Mouse (Mus musculus): ENCODE measurements around the gene Mical3. TPM values are rescaled to one million over a fixed set of nuclear protein-coding genes. Genes with fewer than 3 reads are reported as not detected.
A peak's percentile ranks its signal among the peaks of the same experiment; 100 is the strongest.

Mical3 gene
- polyA plus RNA-seq, 1 experiment from 2014 or later: 51.7 TPM

DNA sequence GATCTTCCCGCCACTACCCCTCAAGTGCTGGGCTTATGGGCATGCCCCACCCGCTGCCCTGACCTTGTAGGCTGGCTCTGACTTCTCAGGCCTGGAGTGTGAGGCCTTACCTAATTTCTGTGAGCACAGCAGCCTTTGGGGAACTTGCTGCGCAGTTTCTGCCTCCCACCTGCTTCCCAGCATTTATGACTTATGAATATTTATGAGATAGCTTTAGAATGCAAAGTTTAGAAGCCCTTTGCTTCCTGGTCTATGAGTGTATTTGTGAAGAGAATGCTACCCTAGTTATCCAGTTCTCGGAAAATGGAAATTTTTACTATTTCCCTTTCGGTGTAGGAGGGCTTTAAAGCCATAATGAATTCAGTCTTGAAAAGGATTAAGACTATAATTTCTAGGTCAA is 2.1 kb downstream of the Mical3 start:
- H3K36me3 ChIP-seq (ENCODE audit: control insufficient read depth, insufficient read depth, low read length): no peaks in the 10 kb centered on the region
- ATAC-seq (ENCODE audit: low FRiP score, low TSS enrichment) (no peak), DNase-seq (peak; percentile 43)
- H3K9ac ChIP-seq (replicated peaks; ENCODE audit: low read length): no peak overlapping the region; the same call in none of the 2 replicates
- WGBS: 63% methylated on average over 5 of the region's 5 CpGs
- H3K4me1 ChIP-seq (ENCODE audit: control insufficient read depth, insufficient read depth, low read length): peaks cover 22% of the 10 kb centered on the region
- peak overlapping the region; percentile 64 for H3K4me2 ChIP-seq (ENCODE audit: low read length)
- H3K4me3 ChIP-seq (replicated peaks; ENCODE audit: low read depth, low read length): peak overlapping the region; percentile 48
- H3K27ac ChIP-seq (replicated peaks; ENCODE audit: low read depth, low read length): peak overlapping the region; percentile 90; the same call in 1 of the 2 replicates
- H3K9me3 ChIP-seq (ENCODE audit: control insufficient read depth, low read length): no peaks in the 10 kb centered on the region
- no peaks in the 10 kb centered on the region for H3K27me3 ChIP-seq (ENCODE audit: control insufficient read depth, insufficient read depth, low read length)

DNA sequence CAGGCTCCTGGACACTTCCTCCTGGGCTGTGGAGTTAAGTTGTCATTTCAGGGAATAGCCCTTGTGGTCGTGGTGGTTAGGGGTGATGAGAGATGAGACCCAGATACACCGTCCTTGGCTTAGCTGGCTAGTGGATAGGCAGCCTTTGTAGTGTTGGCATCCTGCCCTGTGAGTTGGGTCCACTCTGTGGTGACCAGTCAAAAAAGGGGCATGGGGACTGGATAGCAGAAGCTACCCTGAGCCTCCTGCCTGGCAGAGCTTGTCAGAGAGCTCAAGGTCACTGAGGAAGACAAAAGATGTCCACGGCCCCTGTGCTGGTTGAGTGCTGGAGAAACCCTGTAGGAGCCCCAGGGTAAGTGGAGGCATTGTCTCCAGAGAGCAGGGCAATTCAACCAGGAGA is 3.1 kb downstream of the Mical3 start:
- H3K9ac ChIP-seq (replicated peaks; ENCODE audit: low read length): no peak overlapping the region; the same call in 1 of the 2 replicates
- H3K4me2 ChIP-seq (ENCODE audit: low read length): peak overlapping the region; percentile 64

DNA sequence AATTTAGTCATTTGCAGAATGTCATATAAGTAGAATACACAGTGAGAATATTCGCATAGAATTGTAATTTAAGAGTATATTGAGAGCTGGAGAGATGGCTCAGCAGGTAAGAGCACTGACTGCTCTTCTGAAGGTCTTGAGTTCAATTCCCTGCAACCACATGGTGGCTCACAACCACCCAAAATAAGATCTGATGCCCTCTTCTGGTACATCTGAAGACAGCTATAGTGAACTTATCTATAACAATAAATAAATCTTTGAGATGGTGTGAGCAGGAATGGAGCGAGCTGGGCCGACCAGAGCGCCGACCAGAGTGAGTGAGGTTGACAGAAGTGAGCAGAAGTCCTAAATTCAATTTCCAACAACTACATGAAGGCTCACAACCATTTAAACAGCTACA is 4.6 kb downstream of the Mical3 start:
- Histone ChIP-seq H3K4me3 (replicated peaks; ENCODE audit: low read depth, low read length) (no peak overlapping the region), H3K9ac (replicated peaks; ENCODE audit: low read length) (no peak overlapping the region), H3K36me3 (ENCODE audit: control insufficient read depth, insufficient read depth, low read length) (no peaks in the 10 kb centered on the region), H3K9me3 (ENCODE audit: control insufficient read depth, low read length) (no peaks in the 10 kb centered on the region), H3K4me2 (ENCODE audit: low read length) (no peak overlapping the region), H3K27ac (replicated peaks; ENCODE audit: low read depth, low read length) (no peak overlapping the region), H3K27me3 (ENCODE audit: control insufficient read depth, insufficient read depth, low read length) (no peaks in the 10 kb centered on the region), H3K4me1 (ENCODE audit: control insufficient read depth, insufficient read depth, low read length) (peaks cover 20% of the 10 kb centered on the region)
- ATAC-seq (ENCODE audit: low FRiP score, low TSS enrichment) (no peak), DNase-seq (no peak)
- WGBS: 94% methylated on average over 5 of the region's 5 CpGs

More for the DNA sequence above, 3.1 kb downstream of the Mical3 start:
- WGBS: 56% methylated on average over 3 of the region's 3 CpGs
- no peak overlapping the region for H3K27ac ChIP-seq (replicated peaks; ENCODE audit: low read depth, low read length)
- ATAC-seq (ENCODE audit: low FRiP score, low TSS enrichment): no peak
- no peak for DNase-seq
- H3K4me3 ChIP-seq (replicated peaks; ENCODE audit: low read depth, low read length): no peak overlapping the region
- no peaks in the 10 kb centered on the region for H3K27me3 ChIP-seq (ENCODE audit: control insufficient read depth, insufficient read depth, low read length)
- peaks cover 22% of the 10 kb centered on the region for H3K4me1 ChIP-seq (ENCODE audit: control insufficient read depth, insufficient read depth, low read length)
- H3K36me3 ChIP-seq (ENCODE audit: control insufficient read depth, insufficient read depth, low read length): no peaks in the 10 kb centered on the region
- H3K9me3 ChIP-seq (ENCODE audit: control insufficient read depth, low read length): no peaks in the 10 kb centered on the region

DNA sequence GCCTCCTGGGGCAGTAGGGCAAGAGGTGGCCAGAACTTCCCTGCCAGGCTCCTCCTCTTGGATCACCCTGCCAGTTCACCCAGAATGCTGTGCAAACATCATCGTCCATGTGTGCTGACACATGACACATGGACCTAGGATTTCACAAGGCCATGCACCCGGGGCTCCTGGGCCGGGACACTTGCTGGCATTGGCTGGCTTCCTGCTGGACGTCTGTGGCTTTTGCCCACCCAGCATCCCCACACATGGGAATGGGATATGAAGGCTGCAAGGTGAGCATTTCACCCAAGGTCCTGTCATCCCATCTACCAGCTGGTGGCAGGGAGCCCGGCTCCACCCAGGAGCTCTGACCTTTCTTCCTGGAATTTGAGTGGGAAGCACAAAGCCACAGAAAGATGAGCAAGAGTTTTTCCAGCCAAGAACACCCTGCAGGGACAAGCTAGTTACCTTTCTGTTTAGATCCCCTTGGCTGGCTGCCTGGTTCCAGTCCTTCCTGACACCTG is 8.0 kb downstream of the Mical3 start:
- WGBS: 88% methylated on average over 5 of the region's 5 CpGs
- ATAC-seq (ENCODE audit: low FRiP score, low TSS enrichment): no peak
- no peak overlapping the region for H3K9ac ChIP-seq (replicated peaks; ENCODE audit: low read length)
- H3K4me3 ChIP-seq (replicated peaks; ENCODE audit: low read depth, low read length): no peak overlapping the region
- H3K27me3 ChIP-seq (ENCODE audit: control insufficient read depth, insufficient read depth, low read length): no peaks in the 10 kb centered on the region
- H3K36me3 ChIP-seq (ENCODE audit: control insufficient read depth, insufficient read depth, low read length): no peaks in the 10 kb centered on the region
- peaks cover 4% of the 10 kb centered on the region; the same call in 1 of the 2 replicates for H3K4me1 ChIP-seq (ENCODE audit: control insufficient read depth, insufficient read depth, low read length)
- DNase-seq: no peak
- H3K9me3 ChIP-seq (ENCODE audit: control insufficient read depth, low read length): no peaks in the 10 kb centered on the region
- no peak overlapping the region for H3K27ac ChIP-seq (replicated peaks; ENCODE audit: low read depth, low read length)
- H3K4me2 ChIP-seq (ENCODE audit: low read length): no peak overlapping the region

DNA sequence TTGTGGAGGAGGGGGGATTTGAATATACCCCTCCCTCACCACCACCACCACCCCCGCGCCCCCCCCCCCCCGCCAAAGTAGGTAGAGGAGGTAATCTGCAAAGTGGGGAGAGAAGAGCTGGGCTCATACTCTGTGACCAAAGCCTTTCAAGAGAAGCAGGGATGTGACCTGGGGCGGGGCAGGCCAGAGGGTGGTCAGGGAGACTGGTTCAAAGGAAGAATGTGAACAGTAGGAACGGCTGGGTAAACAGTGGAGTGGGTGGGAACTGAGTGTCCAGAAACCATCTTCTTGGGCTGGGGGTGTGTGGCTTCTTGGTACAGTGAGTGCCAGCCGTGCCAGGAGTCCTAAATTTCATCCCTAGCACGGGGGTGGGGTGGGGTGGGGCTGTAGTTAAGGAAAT is 10.0 kb downstream of the Mical3 start:
- H3K27ac ChIP-seq (replicated peaks; ENCODE audit: low read depth, low read length): no peak overlapping the region

DNA sequence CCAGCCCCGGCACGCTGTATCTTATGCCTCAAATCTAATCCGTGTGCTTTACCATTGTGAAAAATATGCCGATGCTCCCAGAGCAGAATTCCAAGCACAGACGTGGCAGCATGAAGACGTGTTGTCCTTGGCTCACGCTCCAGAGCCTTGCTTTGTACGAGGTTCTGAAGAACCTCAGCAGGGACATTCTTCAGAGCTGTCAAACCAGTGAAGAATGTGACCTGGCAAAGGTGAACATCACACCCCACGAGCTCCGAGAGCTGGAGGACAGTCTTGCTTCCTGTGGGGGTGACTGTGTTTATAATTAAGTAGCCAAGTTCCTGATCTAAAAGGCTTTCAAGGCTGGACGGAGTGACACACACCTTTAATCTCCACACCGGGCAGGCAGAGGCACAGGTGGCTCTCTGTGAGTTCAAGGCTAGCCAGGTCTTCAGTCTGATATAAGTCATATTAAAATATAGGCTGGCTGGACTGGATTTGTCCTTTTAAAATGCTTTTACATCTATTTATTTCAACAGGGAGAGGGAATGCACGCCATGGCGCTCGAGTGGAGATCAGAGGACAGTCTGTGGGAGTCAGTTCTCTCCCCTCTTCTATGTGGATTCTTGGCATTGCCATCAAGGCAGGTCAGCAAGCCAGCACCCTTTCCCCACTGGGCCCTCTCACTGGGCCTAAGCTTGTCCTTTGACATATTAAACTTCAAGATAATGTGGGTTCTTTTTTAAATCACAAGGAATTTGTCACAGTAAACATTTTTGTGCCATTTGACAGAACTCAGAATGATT is 12.6 kb downstream of the Mical3 start:
- no peak overlapping the region for H3K4me3 ChIP-seq (replicated peaks; ENCODE audit: low read depth, low read length)
- no peaks in the 10 kb centered on the region for H3K27me3 ChIP-seq (ENCODE audit: control insufficient read depth, insufficient read depth, low read length)
- no peak overlapping the region for H3K4me2 ChIP-seq (ENCODE audit: low read length)
- H3K4me1 ChIP-seq (ENCODE audit: control insufficient read depth, insufficient read depth, low read length): no peaks in the 10 kb centered on the region
- H3K9me3 ChIP-seq (ENCODE audit: control insufficient read depth, low read length): no peaks in the 10 kb centered on the region
- 90% methylated on average over 15 of the region's 15 CpGs for WGBS
- ATAC-seq (ENCODE audit: low FRiP score, low TSS enrichment): no peak
- H3K27ac ChIP-seq (replicated peaks; ENCODE audit: low read depth, low read length): no peak overlapping the region
- H3K36me3 ChIP-seq (ENCODE audit: control insufficient read depth, insufficient read depth, low read length): no peaks in the 10 kb centered on the region; the same call in 1 of the 2 replicates
- no peak for DNase-seq
- H3K9ac ChIP-seq (replicated peaks; ENCODE audit: low read length): no peak overlapping the region

More for the DNA sequence above, 10.0 kb downstream of the Mical3 start:
- Histone ChIP-seq H3K27me3 (ENCODE audit: control insufficient read depth, insufficient read depth, low read length) (no peaks in the 10 kb centered on the region), H3K9ac (replicated peaks; ENCODE audit: low read length) (no peak overlapping the region), H3K4me1 (ENCODE audit: control insufficient read depth, insufficient read depth, low read length) (no peaks in the 10 kb centered on the region), H3K36me3 (ENCODE audit: control insufficient read depth, insufficient read depth, low read length) (no peaks in the 10 kb centered on the region; the same call in 1 of the 2 replicates), H3K4me3 (replicated peaks; ENCODE audit: low read depth, low read length) (no peak overlapping the region), H3K9me3 (ENCODE audit: control insufficient read depth, low read length) (no peaks in the 10 kb centered on the region), H3K4me2 (ENCODE audit: low read length) (no peak overlapping the region)
- ATAC-seq (ENCODE audit: low FRiP score, low TSS enrichment) (no peak), DNase-seq (no peak)
- WGBS: 23% methylated on average over 7 of the region's 7 CpGs

DNA sequence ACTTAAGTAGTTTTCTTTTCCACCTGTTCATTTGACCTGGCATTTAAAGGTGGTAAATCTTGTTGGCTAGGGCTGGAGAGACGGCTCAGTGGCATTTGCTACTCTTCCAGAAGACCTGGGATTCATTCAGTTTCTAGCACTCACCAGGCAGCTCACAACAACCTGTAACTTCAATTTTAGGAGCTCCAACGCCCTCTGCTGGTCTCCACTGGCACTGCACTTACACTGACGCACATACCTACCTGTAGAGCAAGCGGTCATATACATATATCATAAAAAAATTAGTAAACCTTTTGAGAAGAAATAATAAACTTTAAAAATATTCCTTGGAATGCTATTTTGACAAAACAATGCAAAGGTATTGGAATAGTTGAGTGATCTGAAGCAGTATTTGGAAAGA is 13.7 kb downstream of the Mical3 start:
- DNase-seq: no peak
- Histone ChIP-seq H3K4me3 (replicated peaks; ENCODE audit: low read depth, low read length) (no peak overlapping the region), H3K4me2 (ENCODE audit: low read length) (no peak overlapping the region), H3K36me3 (ENCODE audit: control insufficient read depth, insufficient read depth, low read length) (no peaks in the 10 kb centered on the region; the same call in 1 of the 2 replicates), H3K9ac (replicated peaks; ENCODE audit: low read length) (no peak overlapping the region), H3K9me3 (ENCODE audit: control insufficient read depth, low read length) (no peaks in the 10 kb centered on the region), H3K27me3 (ENCODE audit: control insufficient read depth, insufficient read depth, low read length) (no peaks in the 10 kb centered on the region), H3K4me1 (ENCODE audit: control insufficient read depth, insufficient read depth, low read length) (no peaks in the 10 kb centered on the region), H3K27ac (replicated peaks; ENCODE audit: low read depth, low read length) (no peak overlapping the region)
- no peak for ATAC-seq (ENCODE audit: low FRiP score, low TSS enrichment)
- 81% methylated on average over 4 of the region's 4 CpGs for WGBS

DNA sequence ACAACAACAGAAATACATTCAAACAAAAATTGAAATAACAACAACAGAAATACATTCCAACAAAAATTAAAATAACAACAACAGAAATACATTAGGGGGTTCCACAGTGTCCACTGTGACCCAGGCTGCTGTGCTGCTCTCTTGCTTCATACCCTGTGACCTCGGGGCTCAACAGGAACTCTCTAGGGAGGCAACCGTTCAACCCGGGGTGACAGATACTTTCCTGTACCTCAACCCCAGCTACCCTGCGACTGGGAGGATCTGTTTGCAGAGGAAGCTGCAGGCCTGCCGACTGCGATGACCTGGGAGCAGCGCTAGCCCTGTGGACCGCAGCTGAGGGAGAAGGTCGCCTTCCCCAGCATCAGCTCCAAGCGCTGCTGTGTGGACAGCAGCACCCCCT is 14.4 kb downstream of the Mical3 start:
- Histone ChIP-seq H3K4me1 (ENCODE audit: control insufficient read depth, insufficient read depth, low read length) (no peaks in the 10 kb centered on the region), H3K27ac (replicated peaks; ENCODE audit: low read depth, low read length) (no peak overlapping the region), H3K4me2 (ENCODE audit: low read length) (no peak overlapping the region), H3K9me3 (ENCODE audit: control insufficient read depth, low read length) (no peaks in the 10 kb centered on the region), H3K9ac (replicated peaks; ENCODE audit: low read length) (no peak overlapping the region), H3K36me3 (ENCODE audit: control insufficient read depth, insufficient read depth, low read length) (no peaks in the 10 kb centered on the region; the same call in 1 of the 2 replicates), H3K4me3 (replicated peaks; ENCODE audit: low read depth, low read length) (no peak overlapping the region), H3K27me3 (ENCODE audit: control insufficient read depth, insufficient read depth, low read length) (no peaks in the 10 kb centered on the region)
- DNase-seq: no peak
- ATAC-seq (ENCODE audit: low FRiP score, low TSS enrichment): no peak
- WGBS: 80% methylated on average over 10 of the region's 10 CpGs

Data from midbrain, embryonic 14.5 days (tissue).